Mouse (Mus musculus) brain, embryonic 18.5 days (tissue): ENCODE results near the gene Gm2075.
"Not testable (repeated sequence)": the region's sequence is repeated elsewhere in the genome, so short reads cannot be mapped to it uniquely, and the experiment has no call there.

Experiments
- DNase-seq: peaks from one replicate; pipeline ENCODE4 v3.0.0-alpha.2; 2012; ENCODE audit warnings: low read depth, low spot score

The Gm2075 gene

DNA sequence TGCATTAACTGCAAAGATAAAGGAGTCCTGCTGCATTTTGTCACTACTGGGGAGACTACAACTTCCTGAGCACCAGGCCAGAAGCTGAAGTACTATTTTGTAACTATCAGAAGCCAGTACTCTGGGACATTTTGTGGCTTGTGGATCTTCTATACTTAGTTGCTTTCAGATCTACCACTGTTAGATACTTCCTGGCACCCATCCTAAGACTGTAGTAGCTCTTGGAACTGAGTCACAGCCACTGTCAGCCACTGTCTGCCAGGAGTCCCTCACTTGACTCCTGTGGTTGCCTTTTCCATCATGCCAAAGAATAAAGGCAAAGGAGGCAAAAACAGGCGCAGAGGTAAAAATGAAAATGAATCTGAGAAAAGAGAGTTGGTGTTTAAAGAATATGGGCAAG, at the start of gene Gm2075:
Gm2075 (plus strand) TSS at position 301 of the 400 bp plus-strand sequence.
- DNase-seq = not testable (repeated sequence)

DNA sequence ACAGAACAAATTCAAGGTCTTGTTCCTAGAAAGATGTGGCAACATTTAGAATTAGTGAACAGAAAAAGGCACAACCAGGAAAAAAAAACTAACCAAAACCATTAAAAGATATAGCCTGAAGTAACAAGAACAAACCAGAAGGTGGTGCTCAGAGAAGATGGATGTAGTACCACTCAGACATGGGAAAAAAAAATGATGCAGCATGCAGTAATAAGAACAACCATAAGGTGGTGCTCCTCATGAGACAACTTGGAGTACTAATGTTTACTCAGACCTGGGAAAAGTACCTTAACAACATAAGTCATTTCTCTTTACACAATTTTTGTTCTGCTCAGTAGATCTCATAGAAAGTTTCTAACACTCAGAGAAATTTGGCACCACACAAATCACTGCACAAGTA, 27.6 kb upstream of the Gm2075 start:
- not testable (repeated sequence) for DNase-seq

DNA sequence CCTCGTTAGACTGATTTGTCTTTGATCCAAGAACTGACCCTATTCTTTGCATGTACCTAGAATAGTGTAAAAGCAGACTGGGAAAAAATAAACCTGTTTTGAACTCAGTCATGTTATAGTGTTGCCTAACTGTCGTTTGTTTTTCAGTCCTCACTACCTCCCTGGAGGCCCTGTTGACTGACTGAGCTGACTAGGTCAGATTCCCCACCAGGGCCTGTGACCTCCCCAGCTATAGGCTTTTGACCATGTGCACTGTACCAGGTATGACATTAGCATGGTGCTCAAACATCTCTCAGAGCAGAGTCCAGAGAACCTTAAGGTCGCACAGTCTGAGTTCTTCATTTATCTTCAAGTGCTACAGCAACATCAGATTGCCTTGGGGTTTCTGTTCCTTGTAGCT, 7.5 kb upstream of the Gm2075 start:
- not testable (repeated sequence) for DNase-seq

DNA sequence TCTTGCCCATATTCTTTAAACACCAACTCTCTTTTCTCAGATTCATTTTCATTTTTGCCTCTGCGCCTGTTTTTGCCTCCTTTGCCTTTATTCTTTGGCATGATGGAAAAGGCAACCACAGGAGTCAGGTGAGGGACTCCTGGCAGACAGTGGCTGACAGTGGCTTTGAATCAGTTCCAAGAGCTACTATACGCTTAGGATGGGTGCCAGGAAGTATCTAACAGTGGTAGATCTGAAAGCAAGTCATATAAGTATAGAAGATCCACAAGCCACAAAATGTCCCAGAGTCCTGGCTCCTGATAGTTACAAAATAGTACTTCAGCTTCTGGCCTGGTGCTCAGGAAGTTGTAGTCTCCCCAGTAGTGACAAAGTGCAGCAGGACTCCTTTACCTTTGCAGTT, 7.0 kb downstream of the Gm2075 start, which contains the start of gene Gm6803:
Gm6803 (minus strand) TSS at position 101 of the 400 bp plus-strand sequence.
- not testable (repeated sequence) for DNase-seq

DNA sequence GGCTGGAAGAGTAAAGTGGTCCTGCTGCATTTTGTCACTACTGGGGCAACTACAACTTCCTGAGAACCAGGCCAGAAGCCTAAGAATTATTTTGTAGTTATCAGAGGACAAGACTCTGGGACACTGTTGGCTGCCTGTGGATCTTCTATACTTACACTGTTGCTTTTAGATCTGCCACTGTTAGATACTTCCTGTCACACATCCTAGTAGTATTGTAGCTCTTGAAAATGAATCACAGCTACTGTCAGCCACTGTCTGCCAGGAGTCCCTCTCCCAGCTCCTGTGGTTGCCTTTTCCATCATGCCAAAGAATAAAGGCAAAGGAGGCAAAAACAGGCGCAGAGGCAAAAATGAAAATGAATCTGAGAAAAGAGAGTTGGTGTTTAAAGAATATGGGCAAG, 15.1 kb downstream of the Gm2075 start, which contains the start of gene Gm2056:
Gm2056 (plus strand) TSS at position 301 of the 400 bp plus-strand sequence.
- DNase-seq = not testable (repeated sequence)

DNA sequence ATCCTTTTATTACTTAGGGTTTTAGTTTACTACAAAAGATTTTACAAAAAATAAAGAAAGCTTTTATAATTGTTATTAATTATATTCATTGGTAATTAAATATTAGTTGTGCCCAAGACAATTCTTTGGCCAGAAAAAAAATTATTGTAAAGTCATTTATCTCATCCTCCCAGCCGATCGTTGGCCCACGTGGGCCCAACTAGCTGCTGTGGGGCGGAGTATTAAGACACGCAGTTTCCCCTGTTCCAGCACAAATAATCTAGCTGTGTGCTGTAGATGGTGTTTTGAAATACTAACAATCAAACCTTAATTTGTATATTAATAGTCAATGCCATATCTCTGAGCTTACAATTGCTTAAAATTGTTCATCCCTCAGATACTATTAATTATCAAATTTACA, 20.6 kb downstream of the Gm2075 start:
- not testable (repeated sequence) for DNase-seq

DNA sequence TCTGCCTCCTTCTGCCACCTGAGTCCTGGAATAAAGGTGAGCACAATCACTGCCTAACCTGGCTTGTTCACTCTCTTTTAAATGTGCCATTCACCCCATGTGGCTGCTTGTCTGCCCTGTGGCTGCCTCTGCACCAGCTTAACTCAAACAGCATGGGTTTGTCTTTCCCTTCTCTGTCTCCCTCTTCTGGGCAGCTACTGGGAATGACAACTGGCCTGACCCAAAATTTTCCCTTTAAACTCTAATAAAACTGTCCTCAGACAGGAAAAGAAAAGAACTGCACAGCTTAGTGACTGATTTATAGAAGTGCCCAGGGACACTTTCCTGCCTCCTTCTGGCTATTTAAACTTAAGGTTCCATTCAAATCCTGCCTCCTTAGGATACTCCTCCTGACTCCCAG, 27.4 kb downstream of the Gm2075 start:
- DNase-seq = not testable (repeated sequence)

DNA sequence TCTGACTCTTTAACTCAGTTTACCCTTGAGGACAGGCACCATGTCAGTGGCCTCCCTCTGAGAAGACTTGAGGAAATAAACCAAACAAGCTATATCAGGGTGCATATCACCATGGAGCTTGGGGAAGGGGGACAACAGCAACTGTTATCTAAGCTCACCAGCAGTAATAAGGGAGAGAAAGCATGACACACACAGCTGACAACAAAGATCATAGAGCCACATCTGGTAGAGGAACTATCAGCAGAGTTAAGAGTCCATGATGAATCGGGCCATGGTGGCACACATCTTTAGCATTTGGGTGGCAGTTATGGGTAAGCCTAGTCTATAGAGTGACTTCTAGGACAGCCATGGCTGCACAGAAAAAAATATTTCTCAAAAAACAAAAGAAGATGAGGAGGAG, 28.1 kb downstream of the Gm2075 start:
- not testable (repeated sequence) for DNase-seq

DNA sequence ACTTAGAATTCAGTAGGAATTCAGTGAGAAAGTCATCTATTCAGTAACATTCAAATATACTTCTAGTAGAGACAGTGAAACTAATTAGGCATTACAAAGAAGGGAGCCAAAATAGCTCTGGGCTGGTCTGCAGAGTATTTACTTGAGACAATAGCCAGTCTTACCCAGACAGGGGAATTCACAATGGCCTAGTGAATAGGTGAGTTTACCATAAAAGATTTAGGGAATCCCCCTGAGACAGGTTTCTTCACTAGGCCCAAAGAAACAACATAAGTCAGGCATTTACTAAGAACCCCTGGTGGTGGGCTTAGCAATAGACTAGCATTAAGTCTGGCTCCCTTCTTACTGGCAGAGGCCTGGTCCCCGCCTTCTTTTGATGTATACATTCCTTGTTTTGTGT, 33.6 kb downstream of the Gm2075 start:
- DNase-seq = not testable (repeated sequence)
